Mouse (Mus musculus) heart, adult 2 months (tissue): ENCODE data around the gene Slc6a20a. TPM values are rescaled to one million over a fixed set of nuclear protein-coding genes. Genes with fewer than 3 reads are reported as not detected.
"Not testable (repeated sequence)": the region's sequence is repeated elsewhere in the genome, so short reads cannot be mapped to it uniquely, and the experiment has no call there.

Experiments used
- DNase-seq, 2 experiments: peaks; one replicate each; pipeline ENCODE4 v3.0.0; 2021
- H3K27ac ChIP-seq: fragments of 200-600 bp; 2 replicates; pipeline ENCODE4 v1.8.1; 2022
- H3K27me3 ChIP-seq: fragments of 200-500 bp; 2 replicates; pipeline ENCODE4 v1.6.1; 2012; ENCODE audit warnings: mild to moderate bottlenecking, low read length, inconsistent platforms, mixed read lengths; ENCODE audit not compliant: control insufficient read depth, insufficient read depth
- H3K36me3 ChIP-seq: fragments of 200-500 bp; 2 replicates; pipeline ENCODE4 v1.6.1; 2012; ENCODE audit warnings: low read length, inconsistent platforms; ENCODE audit not compliant: control insufficient read depth, insufficient read depth
- H3K4me1 ChIP-seq: fragments of 200-500 bp; 2 replicates; pipeline ENCODE4 v1.6.1; 2011; ENCODE audit warnings: low read length; ENCODE audit not compliant: control insufficient read depth, insufficient read depth
- H3K4me3 ChIP-seq: fragments of 200-600 bp; 2 replicates; pipeline ENCODE4 v1.8.1; 2022
- H3K79me2 ChIP-seq: fragments of 200-500 bp; replicated peaks from 2 replicates; pipeline ENCODE4 v1.6.1; 2012; ENCODE audit warnings: mild to moderate bottlenecking, inconsistent platforms, low read length, moderate library complexity, mixed read lengths; ENCODE audit not compliant: control insufficient read depth, insufficient read depth
- H3K9ac ChIP-seq: fragments of 200-500 bp; 2 replicates; pipeline ENCODE4 v1.6.1; 2012; ENCODE audit warnings: low read depth, mild to moderate bottlenecking, control low read depth, inconsistent platforms, low read length, mixed read lengths
- CTCF ChIP-seq: fragments of 200-600 bp; IDR thresholded peaks from 2 replicates; pipeline ENCODE4 v1.8.1; 2022; ENCODE audit warnings: antibody characterized with exemption, mild to moderate bottlenecking, moderate library complexity
- EP300 ChIP-seq: fragments of 200-500 bp; IDR thresholded peaks from 2 replicates; pipeline ENCODE4 v1.6.1; 2011; ENCODE audit warnings: low read depth, low read length, control low read depth; ENCODE audit not compliant: insufficient read depth
- POLR2A ChIP-seq: fragments of 200-500 bp; IDR thresholded peaks from 2 replicates; pipeline ENCODE4 v1.6.1; 2011; ENCODE audit warnings: mild to moderate bottlenecking, low read depth, low read length, control low read depth; ENCODE audit not compliant: insufficient read depth
- WGBS: fragments of 180-500 bp; shearing (Covaris S2); methylation state at CpG from one replicate; pipeline ENCODE4 v1.1.7; 2018; 5-methylcytosine and 5-hydroxymethylcytosine counted together
- intact Hi-C: fragments of 180-260 bp; cut with DNase I; formaldehyde crosslinking; loops from one replicate; pipeline ENCODE4 v1.15.1; 2025
- polyA plus RNA-seq: library from polyadenylated mRNA; depleted of rRNA; stranded (reverse); fragments of >200 nt; gene quantifications from 2 replicates; pipeline ENCODE4 v1.2.3, GENCODE M21; 2012
- total RNA-seq, 2 experiments: library from RNA; stranded (reverse); gene quantifications; 2 replicates each; pipeline ENCODE4 v1.2.3; 2021

Slc6a20a gene
- total and polyA plus RNA-seq, 3 experiments: 0.31 TPM; not detected in 2

DNA sequence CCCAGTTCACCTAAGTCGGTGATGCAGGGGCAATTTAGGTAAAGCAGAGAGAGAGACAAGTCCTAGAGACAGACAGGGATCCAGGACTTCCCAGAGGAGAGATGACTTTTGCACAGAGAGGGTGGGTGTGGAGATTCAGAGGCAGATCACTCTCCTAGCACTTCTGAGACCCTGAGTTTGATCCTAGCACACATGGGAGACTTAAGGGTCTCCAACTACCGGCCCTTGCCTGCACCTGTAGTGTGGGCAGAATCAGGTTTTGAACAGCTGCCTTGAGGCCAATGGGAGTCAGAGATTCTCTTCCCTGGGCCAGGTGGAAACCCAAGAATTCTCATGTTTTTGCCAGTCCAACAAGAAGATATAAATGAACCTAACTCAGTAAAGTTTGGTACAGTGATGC lies 513 bp upstream of the Slc6a20a start:
- intact Hi-C loops: no loop called here
- Histone ChIP-seq H3K9ac (no peak overlapping the region), H3K4me3 (no peak overlapping the region), H3K27ac (no peak overlapping the region), H3K4me1 (no peaks in the 10 kb centered on the region), H3K36me3 (no peaks in the 10 kb centered on the region), H3K27me3 (peaks cover 9% of the 10 kb centered on the region), H3K79me2 (no peaks in the 10 kb centered on the region)
- WGBS: 55% methylated on average over 2 of the region's 2 CpGs
- no peak for DNase-seq
- no peak for TF ChIP-seq POLR2A
- TF ChIP-seq CTCF: no peak
- TF ChIP-seq EP300: no peak

GRCm38 (mm10) chr9:123665645-123666044 lies 13.0 kb downstream of the Slc6a20a start:
- Histone ChIP-seq H3K9ac (no peak overlapping the region), H3K27ac (no peak overlapping the region), H3K27me3 (no peaks in the 10 kb centered on the region), H3K4me3 (no peak overlapping the region), H3K36me3 (no peaks in the 10 kb centered on the region), H3K4me1 (no peaks in the 10 kb centered on the region), H3K79me2 (no peaks in the 10 kb centered on the region)
- no peak for TF ChIP-seq EP300
- TF ChIP-seq POLR2A: no peak
- TF ChIP-seq CTCF: peak; percentile 58
- WGBS: 46% methylated on average over 5 of the region's 5 CpGs
- peak; percentile 6 to 24 for DNase-seq
- intact Hi-C loops: loop anchor here (10.0 kb wide), 1 partner anchor 109 kb away; no protein-coding TSS in a partner anchor

- not testable (repeated sequence) for H3K9ac ChIP-seq, H3K27ac ChIP-seq, H3K4me1 ChIP-seq, H3K4me3 ChIP-seq, H3K27me3 ChIP-seq, H3K36me3 ChIP-seq, DNase-seq, H3K79me2 ChIP-seq
- intact Hi-C loops: loop anchor here (10.0 kb wide), 1 partner anchor 115 kb away; no protein-coding TSS in a partner anchor
- 77% methylated on average over 18 of the region's 18 CpGs for WGBS
These were observed 18.6 kb downstream of the Slc6a20a start for GRCm38 (mm10) chr9:123659986-123660676.

DNA sequence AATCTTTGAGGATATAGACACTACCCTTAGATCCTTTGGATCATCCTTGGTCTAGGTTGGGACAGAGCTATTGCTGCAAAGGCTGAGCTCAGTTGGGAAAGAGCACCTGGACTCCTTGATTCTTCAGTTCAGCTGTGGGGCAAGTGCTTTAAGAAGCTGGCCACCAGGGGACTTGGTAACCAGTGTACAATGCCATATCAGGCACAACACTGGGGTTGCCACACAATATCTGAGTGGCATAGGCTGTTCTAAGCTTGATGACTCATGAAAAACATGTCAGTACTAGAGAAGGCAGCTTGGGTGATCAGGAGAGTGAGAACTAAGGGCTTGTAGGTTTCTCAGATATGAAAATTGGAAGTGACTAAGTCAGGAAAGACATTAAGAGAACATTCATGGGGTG lies 19.7 kb downstream of the Slc6a20a start:
- Histone ChIP-seq H3K4me1 (no peaks in the 10 kb centered on the region), H3K9ac (no peak overlapping the region), H3K4me3 (no peak overlapping the region), H3K27ac (no peak overlapping the region), H3K27me3 (no peaks in the 10 kb centered on the region), H3K36me3 (no peaks in the 10 kb centered on the region), H3K79me2 (no peaks in the 10 kb centered on the region)
- DNase-seq: no peak
- TF ChIP-seq CTCF: no peak
- TF ChIP-seq POLR2A: no peak
- no peak for TF ChIP-seq EP300
- intact Hi-C loops: no loop called here

DNA sequence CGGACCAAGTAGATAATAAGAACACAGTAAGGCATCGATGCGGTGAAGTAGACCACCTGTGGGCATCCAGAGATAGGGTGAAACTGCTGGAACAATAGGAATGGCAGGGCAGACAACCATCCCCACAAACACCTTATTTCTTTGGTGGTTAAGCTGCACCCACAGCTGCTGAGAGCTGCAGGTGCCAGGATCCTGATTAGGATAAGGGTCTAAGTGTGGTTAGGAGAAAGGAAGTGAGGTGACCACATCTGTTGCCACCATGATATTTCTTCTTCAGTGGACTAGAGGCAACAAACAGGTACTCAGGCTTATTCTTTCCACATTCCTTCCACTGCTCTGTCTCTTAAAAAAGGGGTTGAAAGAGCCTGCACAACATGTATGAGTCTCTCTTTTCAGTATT lies 21.2 kb downstream of the Slc6a20a start:
- TF ChIP-seq EP300 (no peak), CTCF (no peak), POLR2A (no peak)
- no peak for DNase-seq
- Histone ChIP-seq H3K4me3 (no peak overlapping the region), H3K27me3 (no peaks in the 10 kb centered on the region), H3K36me3 (no peaks in the 10 kb centered on the region), H3K9ac (no peak overlapping the region), H3K79me2 (no peaks in the 10 kb centered on the region), H3K4me1 (no peaks in the 10 kb centered on the region), H3K27ac (no peak overlapping the region)
- 74% methylated on average over 3 of the region's 3 CpGs for WGBS
- intact Hi-C loops: no loop called here

DNA sequence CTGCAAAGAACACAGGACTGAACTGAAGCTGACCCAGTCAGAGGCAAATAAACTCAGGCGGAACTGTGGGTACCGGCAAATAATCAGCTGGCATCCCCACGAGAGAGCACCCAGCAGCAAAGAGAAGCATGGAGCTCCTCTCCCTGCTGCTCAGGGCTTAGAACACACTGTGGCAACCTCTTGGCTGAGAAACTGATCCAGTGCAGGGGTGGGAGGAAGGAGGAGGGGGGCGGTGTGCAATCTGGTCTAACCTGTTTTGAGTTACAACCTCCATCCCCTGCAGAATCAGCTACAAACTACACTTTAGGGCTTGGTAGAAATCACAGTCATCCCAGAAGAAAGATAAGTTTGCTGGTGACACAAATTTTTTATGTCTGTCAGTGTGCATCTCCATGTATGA lies 27.3 kb downstream of the Slc6a20a start:
- Histone ChIP-seq H3K79me2 (no peaks in the 10 kb centered on the region), H3K36me3 (no peaks in the 10 kb centered on the region), H3K27ac (no peak overlapping the region), H3K4me3 (no peak overlapping the region), H3K4me1 (no peaks in the 10 kb centered on the region), H3K27me3 (no peaks in the 10 kb centered on the region), H3K9ac (no peak overlapping the region)
- 60% methylated on average over 4 of the region's 4 CpGs for WGBS
- no peak for DNase-seq
- no peak for TF ChIP-seq POLR2A
- TF ChIP-seq CTCF: no peak
- TF ChIP-seq EP300: no peak
- intact Hi-C loops: no loop called here
